Mouse (Mus musculus) Muller cell, postnatal 12 days (primary cell): ENCODE results near the gene Olfr742.

Source experiments
- DNase-seq: peaks from one replicate; pipeline ENCODE4 v3.0.0-alpha.2; 2015; ENCODE audit errors: inconsistent ontology term

Gene Olfr742

GRCm38 (mm10) chr14:50503300-50503699 lies at the start of gene Olfr742:
Olfr742 (plus strand) TSS chr14:50503600.
- DNase-seq = no peak

DNA sequence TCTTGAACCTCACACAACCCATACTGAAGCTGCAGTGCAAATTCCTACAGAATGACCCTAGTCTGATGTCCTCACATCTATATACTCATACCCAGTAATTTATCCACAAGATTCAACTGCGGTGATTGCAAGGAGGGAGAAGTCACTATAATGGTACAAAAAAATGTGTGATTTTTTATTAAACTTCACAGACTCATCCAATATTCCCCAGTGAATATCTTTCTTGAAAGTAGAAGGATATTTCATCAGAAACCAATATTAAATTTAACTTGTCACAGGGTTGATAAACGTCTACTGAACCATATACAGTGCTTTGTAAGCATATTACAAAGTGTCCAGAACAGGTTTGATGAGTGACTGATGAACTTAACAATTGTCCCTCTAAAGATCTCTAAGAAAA lies 31.0 kb upstream of the Olfr742 start, which contains the start of gene Olfr741:
Olfr741 (plus strand) TSS at position 301 of the 400 bp plus-strand sequence.
- DNase-seq = no peak

- no peak for DNase-seq
Measured at GRCm38 (mm10) chr14:50478406-50478805, 25.0 kb upstream of the Olfr742 start.

- no peak for DNase-seq
Measured at GRCm38 (mm10) chr14:50521539-50521938, 18.1 kb downstream of the Olfr742 start, which contains the start of gene Olfr743. Olfr743 (plus strand) TSS chr14:50521839.

DNA sequence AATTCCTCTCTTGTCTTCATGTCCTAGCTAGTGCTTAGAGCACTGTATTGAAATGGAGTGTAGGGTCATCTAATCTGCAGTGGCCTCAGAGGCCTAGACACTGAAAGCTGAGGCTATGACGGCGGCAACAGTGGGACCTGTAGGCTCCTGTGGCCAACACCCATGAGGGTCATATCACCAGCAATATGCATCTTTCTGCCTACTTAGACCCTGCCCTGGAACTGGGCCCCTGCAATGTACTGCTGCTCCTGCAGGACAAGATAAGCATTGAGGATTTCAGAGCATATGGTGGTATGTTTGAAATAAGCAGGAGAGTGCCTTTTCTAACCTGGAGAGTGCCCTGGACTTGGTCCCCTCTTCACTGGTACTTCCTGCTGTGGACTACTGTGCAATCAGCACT lies 49.3 kb downstream of the Olfr742 start:
- DNase-seq = no peak
